Mouse (Mus musculus) thymus, postnatal 36 days (tissue): ENCODE results near the gene Cep104.

Experiments used
- DNase-seq, 2 experiments: peaks; one replicate each; pipeline ENCODE4 v3.0.0; 2022; ENCODE audit warnings: mixed read lengths in 2 of 2

Cep104 gene

DNA sequence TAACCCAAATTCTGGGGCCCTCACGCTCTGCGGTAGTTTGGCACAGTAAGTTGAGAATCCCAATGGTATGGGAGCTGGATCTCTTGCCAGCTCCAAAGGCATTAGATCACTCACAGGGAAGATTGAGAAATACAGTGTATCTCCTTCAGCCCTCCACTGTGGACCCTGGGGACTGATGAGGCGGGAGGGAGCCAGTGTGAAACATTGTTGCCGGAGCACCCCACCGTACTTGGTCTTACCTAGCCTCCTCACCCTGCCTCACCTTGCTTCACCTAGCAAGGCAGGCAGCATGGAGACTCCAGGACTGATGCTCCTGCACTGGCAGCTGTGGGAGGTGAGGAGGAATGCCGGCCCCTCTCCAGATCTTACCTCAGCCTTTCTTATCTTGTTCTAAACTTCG lies 80.5 kb downstream of the Cep104 start:
- no peak for DNase-seq

DNA sequence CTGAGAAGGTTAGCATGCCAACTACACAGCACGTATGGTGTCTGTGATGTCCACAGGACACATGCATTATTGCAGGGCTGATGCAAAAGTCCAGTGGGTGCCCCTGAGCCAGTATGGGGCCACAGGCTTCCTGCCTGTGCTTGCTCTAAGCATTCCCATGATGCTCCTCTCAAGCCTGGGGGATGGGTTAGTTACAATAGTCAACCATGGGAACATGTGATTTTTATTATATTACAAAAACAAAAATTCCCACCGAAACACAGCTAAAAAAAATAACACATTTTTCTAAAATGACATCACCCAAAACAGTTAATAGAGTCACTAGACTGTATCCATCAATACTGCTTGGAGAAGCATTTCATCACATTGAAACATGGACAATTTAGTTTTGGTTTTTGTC lies 81.1 kb downstream of the Cep104 start:
- no peak for DNase-seq

DNA sequence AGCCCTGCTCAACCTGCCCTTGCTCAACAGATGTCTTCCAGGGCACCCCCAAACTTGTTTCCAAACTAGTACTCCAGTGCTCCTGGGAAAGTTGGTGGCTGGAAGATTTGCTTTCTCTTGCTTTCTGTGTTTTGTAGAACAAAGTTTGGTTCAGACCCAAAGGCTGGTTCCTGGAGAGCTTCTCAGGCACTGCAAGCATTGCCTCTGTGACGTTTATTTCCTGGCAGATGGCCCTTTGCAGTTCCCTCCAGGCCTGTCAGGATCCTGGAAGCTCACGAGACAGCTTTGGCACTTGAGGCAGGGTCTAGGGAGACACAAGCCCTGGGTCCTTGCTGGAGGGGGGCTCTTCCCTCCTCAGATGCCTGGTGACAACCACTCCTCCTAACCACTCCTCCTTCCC lies 81.7 kb downstream of the Cep104 start:
- DNase-seq = no peak

DNA sequence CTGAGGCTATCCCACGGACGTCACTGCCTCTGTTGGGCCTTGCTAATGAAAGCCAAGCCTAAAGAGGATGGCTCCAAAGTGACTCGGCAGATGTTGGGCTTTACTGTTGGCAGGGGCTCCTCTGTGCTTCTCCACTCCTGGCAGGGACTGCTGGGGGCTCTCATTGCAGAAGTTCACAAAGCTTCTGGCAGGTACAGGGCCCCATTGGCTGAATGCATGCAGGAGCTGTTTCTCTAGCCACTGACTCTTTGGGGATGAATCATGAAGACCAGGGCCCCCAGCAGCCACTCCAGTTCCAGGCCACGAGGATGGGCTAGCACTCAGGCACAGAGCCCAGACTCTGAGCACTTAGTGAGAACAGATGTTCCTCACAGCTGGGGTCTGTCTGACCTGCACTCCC lies 82.7 kb downstream of the Cep104 start:
- no peak for DNase-seq
